Mouse (Mus musculus) central nervous system, embryonic 18 days (tissue): ENCODE data around the gene Tmem239. TPM values are rescaled to one million over a fixed set of nuclear protein-coding genes. Genes with fewer than 3 reads are reported as not detected.

Experiments used
- polyA plus RNA-seq: library from polyadenylated mRNA; depleted of rRNA; stranded (reverse); fragments of >200 nt; gene quantifications from 2 replicates; pipeline ENCODE4 v1.2.3, GENCODE M21; 2012; rRNA removed

The Tmem239 gene
- not detected in 2 replicates for polyA plus RNA-seq

DNA sequence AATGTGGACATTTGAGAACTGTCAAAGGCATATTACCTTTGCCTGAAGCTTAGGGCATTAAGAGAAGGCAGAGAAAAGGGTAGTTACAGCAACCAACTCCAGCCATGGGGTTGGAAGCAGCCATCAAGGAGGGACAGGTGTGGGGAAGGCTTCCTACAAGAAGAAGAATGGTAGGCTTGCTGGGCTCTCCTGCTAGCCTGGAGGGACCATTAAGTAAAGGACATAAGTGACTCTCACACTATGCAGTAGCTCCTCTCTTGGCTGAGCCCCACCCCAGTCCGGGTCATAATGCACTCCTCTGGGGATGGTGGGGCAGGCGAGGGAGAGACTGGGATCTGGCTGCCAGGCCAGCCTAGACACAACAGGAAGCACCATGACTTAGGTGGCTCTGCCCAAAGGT is at the start of gene Tmem239:
Gene Tmem239, plus strand, starts transcription at position 301 of the 400 bp plus-strand sequence.

DNA sequence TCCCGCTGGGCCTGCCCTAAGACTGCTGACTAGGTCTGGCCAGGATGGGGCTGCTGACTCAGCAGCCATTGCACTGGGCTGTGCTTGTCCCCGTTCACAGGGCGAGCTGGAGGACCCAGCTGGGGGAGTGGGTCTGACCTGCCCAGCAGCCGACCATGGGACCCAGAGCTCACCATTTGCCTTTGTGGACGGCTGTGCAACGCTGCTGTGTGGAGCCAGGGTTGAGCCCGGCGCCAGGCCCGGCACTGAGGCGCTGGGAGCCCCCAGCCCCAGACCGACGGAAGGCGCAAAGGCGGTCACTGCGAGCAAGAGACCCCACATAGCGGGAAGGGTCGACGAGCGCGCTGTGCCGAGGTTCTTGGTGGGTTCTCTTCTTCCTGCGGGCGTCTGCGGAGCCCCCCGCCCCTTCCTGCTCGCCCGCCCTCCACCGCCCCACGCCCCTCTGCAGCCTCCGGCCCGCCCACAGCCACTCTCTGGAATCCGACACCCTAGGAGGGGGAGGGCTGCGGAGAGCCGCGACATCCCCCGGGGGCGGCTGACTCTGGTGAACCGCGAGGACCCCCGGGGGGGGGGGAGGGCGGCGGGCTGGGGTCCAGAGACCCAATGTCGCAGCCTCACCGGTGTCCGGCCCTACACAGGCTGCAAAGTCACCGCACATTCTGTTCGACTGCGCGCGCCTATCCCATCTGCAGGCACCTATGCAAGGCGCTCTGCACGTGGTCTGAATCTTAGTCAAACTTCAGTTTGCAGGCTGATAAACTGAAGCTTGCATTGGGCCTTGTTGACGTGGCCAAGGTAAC is 8.9 kb upstream of the Tmem239 start, which contains the start of gene Cpxm1:
Gene Cpxm1, minus strand, starts transcription at position 389 of the 800 bp plus-strand sequence.

DNA sequence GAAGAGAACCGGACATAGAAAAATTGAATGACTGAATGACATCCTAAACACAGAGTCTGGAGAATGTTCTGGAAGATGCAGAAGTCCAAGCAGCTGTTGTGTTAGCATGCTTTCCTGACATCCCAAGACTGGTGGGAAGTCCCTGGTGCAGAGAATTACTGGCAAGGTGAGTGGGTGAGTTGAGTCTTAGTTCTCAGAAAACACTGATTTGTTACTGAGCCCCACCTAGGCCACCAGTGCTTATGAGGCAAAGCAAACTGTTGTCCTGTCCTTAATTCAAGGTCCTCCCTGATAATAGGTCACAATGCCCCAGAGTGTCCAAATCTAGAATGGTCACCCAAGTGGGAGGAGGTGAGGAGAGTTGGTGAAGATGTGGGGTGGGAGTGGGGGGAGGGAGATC is 1.3 kb upstream of the Tmem239 start, which contains the start of the genes Gm28372 and 1700020A23Rik:
Gene Gm28372, plus strand, starts transcription at position 301 of the 400 bp plus-strand sequence.
Gene 1700020A23Rik, plus strand, starts transcription at position 321 of the 400 bp plus-strand sequence.

DNA sequence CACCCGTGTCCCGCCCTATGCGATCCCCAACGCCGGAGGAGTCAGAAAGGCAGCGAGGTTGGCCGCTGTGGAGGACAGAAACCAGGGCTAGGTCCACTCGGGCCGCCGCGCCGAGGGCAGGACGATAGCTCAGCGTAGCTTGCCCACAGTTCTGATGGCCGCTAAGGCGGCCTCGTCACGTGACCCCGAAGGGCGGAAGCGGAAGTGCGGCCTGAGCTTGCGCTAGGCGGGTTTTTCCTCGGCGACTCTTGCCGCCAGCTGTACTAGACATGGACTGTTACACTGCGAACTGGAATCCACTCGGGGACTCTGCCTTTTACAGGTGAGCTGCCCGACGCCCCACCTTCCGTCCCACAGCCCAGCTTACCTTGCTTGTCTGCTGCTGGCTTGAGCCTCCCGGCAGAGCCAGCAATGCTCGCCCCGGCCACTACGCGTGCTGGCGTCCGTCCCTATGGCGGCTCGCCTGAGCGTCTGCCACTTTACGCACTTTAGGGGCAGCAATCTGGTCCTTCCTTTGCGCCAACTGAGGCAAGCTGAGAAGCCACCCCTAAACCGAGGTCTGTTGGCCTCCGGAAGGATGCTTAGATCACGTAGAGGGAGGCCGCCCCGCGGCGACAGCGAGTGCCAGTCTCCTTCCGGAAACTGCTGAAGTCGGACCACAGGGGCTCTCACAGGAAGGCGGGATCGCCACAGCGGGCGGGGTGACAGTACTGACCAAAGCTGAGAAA is 18.0 kb downstream of the Tmem239 start, which contains the start of the genes Vps16 and Pced1a:
Gene Vps16, plus strand, starts transcription at position 214 of the 728 bp plus-strand sequence.
Gene Pced1a, minus strand, starts transcription at position 576 of the 728 bp plus-strand sequence.

DNA sequence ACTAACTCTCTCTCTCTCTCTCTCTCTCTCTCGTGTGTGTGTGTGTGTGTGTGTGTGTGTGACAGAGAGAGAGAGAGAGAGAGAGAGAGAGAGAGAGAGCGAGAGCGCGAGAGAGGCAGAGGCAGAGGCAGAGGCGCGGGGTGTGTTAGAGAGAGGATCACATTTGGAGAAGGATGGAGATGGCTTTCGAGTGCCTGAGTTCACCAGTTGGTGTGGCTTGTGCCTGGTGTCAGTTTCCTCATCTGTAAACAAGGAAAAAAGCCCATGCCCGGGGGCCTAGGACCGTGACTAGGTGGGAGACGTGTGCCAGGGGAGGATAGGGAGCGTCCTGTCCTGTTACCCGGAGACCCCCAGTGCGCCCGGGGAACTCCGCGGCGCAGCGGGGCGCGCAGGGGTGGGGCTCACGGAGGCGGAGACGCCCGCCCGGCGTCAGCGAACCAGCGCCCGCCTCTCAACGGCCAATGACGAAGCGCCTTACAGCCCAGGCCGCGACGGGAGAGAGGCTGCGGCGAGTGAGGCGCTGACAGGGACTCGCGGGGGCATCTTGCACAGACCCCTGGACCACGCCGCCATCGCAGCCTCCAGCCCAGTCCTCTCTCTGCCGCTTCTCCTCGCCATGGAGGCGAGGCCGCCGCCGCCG is 43.6 kb downstream of the Tmem239 start, which contains the start of gene Ptpra:
Gene Ptpra, plus strand, starts transcription at position 485 of the 640 bp plus-strand sequence.

Other genes starting within 250 kb of the Tmem239 start
- gene Snrpb, start 227.1 kb upstream of the Tmem239 start, polyA plus RNA-seq = 263 and 264 TPM in 2 replicates
- gene Tmc2, start 211.3 kb upstream of the Tmem239 start, polyA plus RNA-seq = not detected in 2 replicates
- gene Nop56, start 132.0 kb upstream of the Tmem239 start, polyA plus RNA-seq = 237 and 256 TPM in 2 replicates
- 214 and 232 TPM in 2 replicates for gene Idh3b, start 121.9 kb upstream of the Tmem239 start, polyA plus RNA-seq
- gene Ebf4, start 111.3 kb upstream of the Tmem239 start, polyA plus RNA-seq = 22.2 and 23.8 TPM in 2 replicates
- gene Cpxm1, start 8.9 kb upstream of the Tmem239 start, polyA plus RNA-seq = 18.4 and 21.4 TPM in 2 replicates
- 0.03 TPM in 1 of 2 replicates, not detected in the other for gene Gm28372, start 1.2 kb upstream of the Tmem239 start, polyA plus RNA-seq
- not detected in 2 replicates for gene 1700020A23Rik, start 1.2 kb upstream of the Tmem239 start, polyA plus RNA-seq
- gene Vps16, start 17.9 kb downstream of the Tmem239 start, polyA plus RNA-seq = 139 TPM in 2 replicates
- 28.2 and 29.6 TPM in 2 replicates for gene Pced1a, start 18.2 kb downstream of the Tmem239 start, polyA plus RNA-seq
- gene Ptpra, start 43.8 kb downstream of the Tmem239 start, polyA plus RNA-seq = 154 and 156 TPM in 2 replicates
- gene Mrps26, start 157.3 kb downstream of the Tmem239 start, polyA plus RNA-seq = 76.3 and 83.1 TPM in 2 replicates
- 4.0 and 4.2 TPM in 2 replicates for gene Oxt, start 169.7 kb downstream of the Tmem239 start, polyA plus RNA-seq
- 40.9 and 60.2 TPM in 2 replicates for gene Avp, start 176.1 kb downstream of the Tmem239 start, polyA plus RNA-seq
- 4.5 and 4.9 TPM in 2 replicates for gene Fastkd5, start 223.5 kb downstream of the Tmem239 start, polyA plus RNA-seq
- 8.1 and 8.2 TPM in 2 replicates for gene Ubox5, start 223.6 kb downstream of the Tmem239 start, polyA plus RNA-seq
- 38.5 and 38.8 TPM in 2 replicates for gene Lzts3, start 236.3 kb downstream of the Tmem239 start, polyA plus RNA-seq